In the genomic region with DNA sequence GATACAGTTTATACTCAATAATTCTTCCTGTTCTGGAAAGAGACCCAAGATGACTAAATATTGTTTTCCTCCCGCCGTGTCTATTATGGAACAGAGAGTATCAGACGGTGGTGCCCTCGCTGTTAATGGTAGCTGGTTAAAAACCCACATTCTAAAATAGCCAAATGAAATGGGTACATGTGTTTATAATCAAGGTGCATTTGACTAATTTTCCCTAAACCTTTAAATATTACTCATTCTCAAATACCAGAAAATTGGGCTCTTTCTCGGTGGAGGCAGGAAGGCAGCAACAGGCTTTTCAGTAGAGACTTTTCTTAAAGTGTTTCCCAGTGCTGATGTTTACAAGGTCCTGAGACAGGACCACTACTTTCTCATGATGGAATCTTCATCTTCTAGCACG, we compare ENCODE assay signal across 19 mouse cellular contexts.
A peak's percentile ranks its signal among the peaks of the same experiment; 100 is the strongest.
DNase-seq lines count a peak whose midpoint lies in the region; ATAC-seq lines count a peak whose summit lies in the region.
"Had no signal": no experiment of that assay in that cellular context is flagged by ENCODE, and none has a peak within 500 bp of the region (broad histone marks: within the 10 kb centered on the region; RNA-seq: fewer than 3 reads in every experiment).

No protein-coding gene starts in this region.

- H3K27me3 ChIP-seq in embryonic facial prominence, embryonic 11.5 days (ENCODE audit: control insufficient read depth, insufficient read depth, low read length): no peaks in the 10 kb centered on the region; the same call in 1 of the 2 replicates
- peaks cover 34% of the 10 kb centered on the region for H3K27me3 ChIP-seq in limb, embryonic 10.5 days (ENCODE audit: low read depth, poor library complexity, severe bottlenecking)
- H3K27me3 ChIP-seq in limb, embryonic 13.5 days: peaks cover 38% of the 10 kb centered on the region
- H3K27me3 ChIP-seq: forebrain, embryonic 12.5 days had no signal

- WGBS in embryonic facial prominence, embryonic 11.5 days: 31% methylated on average over 6 of the region's 6 CpGs
- 35% methylated on average over 6 of the region's 6 CpGs for WGBS in limb, embryonic 10.5 days
- 15% methylated on average over 6 of the region's 6 CpGs for WGBS in limb, embryonic 13.5 days

- H3K4me3 ChIP-seq in embryonic facial prominence, embryonic 11.5 days (ENCODE audit: low read depth, low read length): no peak overlapping the region
- H3K4me3 ChIP-seq in limb, embryonic 10.5 days: no peak overlapping the region
- H3K4me3 ChIP-seq in limb, embryonic 13.5 days: no peak overlapping the region
- H3K4me3 ChIP-seq: embryonic facial prominence, embryonic 12.5 days; forebrain, embryonic 12.5 days had no signal

- no peaks in the 10 kb centered on the region for H3K9me3 ChIP-seq in embryonic facial prominence, embryonic 11.5 days (replicated peaks; ENCODE audit: control insufficient read depth, low read length)
- peaks cover 5% of the 10 kb centered on the region; the same call in 1 of the 2 replicates for H3K9me3 ChIP-seq in limb, embryonic 10.5 days (replicated peaks)
- peaks cover 16% of the 10 kb centered on the region for H3K9me3 ChIP-seq in limb, embryonic 13.5 days

- no peaks in the 10 kb centered on the region for H3K36me3 ChIP-seq in embryonic facial prominence, embryonic 11.5 days (replicated peaks; ENCODE audit: control insufficient read depth, insufficient read depth, low read depth, low read length)
- peaks cover 7% of the 10 kb centered on the region; the same call in 1 of the 2 replicates for H3K36me3 ChIP-seq in limb, embryonic 10.5 days
- H3K36me3 ChIP-seq in limb, embryonic 13.5 days: no peaks in the 10 kb centered on the region
- H3K36me3 ChIP-seq: embryonic facial prominence, embryonic 12.5 days; forebrain, embryonic 12.5 days had no signal

- no peaks in the 10 kb centered on the region for H3K4me1 ChIP-seq in embryonic facial prominence, embryonic 11.5 days (ENCODE audit: control insufficient read depth, insufficient read depth, low read length)
- H3K4me1 ChIP-seq in limb, embryonic 10.5 days: peaks cover 45% of the 10 kb centered on the region
- H3K4me1 ChIP-seq in limb, embryonic 13.5 days: peaks cover 34% of the 10 kb centered on the region
- H3K4me1 ChIP-seq: forebrain, embryonic 12.5 days had no signal

- H3K9ac ChIP-seq in embryonic facial prominence, embryonic 11.5 days (replicated peaks; ENCODE audit: low read length): no peak overlapping the region
- no peak overlapping the region for H3K9ac ChIP-seq in limb, embryonic 13.5 days
- H3K9ac ChIP-seq: embryonic facial prominence, embryonic 12.5 days; forebrain, embryonic 12.5 days had no signal

- DNase-seq in embryonic facial prominence, embryonic 11.5 days (ENCODE audit: low spot score): peak; percentile 61
- DNase-seq in limb, embryonic 10.5 days (ENCODE audit: low spot score): no peak
- DNase-seq in urinary bladder, postnatal 36 days (ENCODE audit: low spot score in 2 of 2): no peak
- DNase-seq in ovary, postnatal 14 days (ENCODE audit: low spot score): no peak
- no peak for DNase-seq in spleen, postnatal 14 days (ENCODE audit: low spot score in 2 of 2)
- DNase-seq: adrenal gland, adult 2 months; adrenal gland, postnatal 10 days; adrenal gland, postnatal 25 days; cerebellum, adult 11 months; cerebellum, adult 18-20 months; cerebellum, adult 8-10 months; cerebellum, adult 9-11 months; cerebellum, postnatal 14 days; cerebellum, postnatal 36 days had no signal

- ATAC-seq in embryonic facial prominence, embryonic 11.5 days (replicated peaks; ENCODE audit: insufficient number of reproducible peaks, low FRiP score, low TSS enrichment, low read depth): no peak
- ATAC-seq in limb, embryonic 13.5 days (ENCODE audit: low FRiP score, low read depth): peak; percentile 44; the same call in 1 of the 2 replicates
- ATAC-seq: forebrain, embryonic 14.5 days; forebrain, embryonic 16.5 days had no signal

- H3K4me2 ChIP-seq in embryonic facial prominence, embryonic 11.5 days (ENCODE audit: low read depth, low read length): no peak overlapping the region
- peak overlapping the region; percentile 9; the same call in 1 of the 2 replicates for H3K4me2 ChIP-seq in limb, embryonic 13.5 days (replicated peaks)
- H3K4me2 ChIP-seq: embryonic facial prominence, embryonic 12.5 days; forebrain, embryonic 12.5 days had no signal

- no peak overlapping the region for H3K27ac ChIP-seq in embryonic facial prominence, embryonic 11.5 days (replicated peaks; ENCODE audit: low read depth, low read length)
- peak overlapping the region; percentile 81; the same call in 1 of the 2 replicates for H3K27ac ChIP-seq in limb, embryonic 10.5 days
- H3K27ac ChIP-seq in limb, embryonic 13.5 days: peak overlapping the region; percentile 61; the same call in 1 of the 2 replicates
- H3K27ac ChIP-seq: embryonic facial prominence, embryonic 12.5 days; forebrain, embryonic 12.5 days had no signal
